Mouse (Mus musculus) liver, embryonic 14.5 days (tissue): ENCODE results near the gene Disp1. TPM values are rescaled to one million over a fixed set of nuclear protein-coding genes. Genes with fewer than 3 reads are reported as not detected.

ENCODE experiments used
- ATAC-seq: fragments of 200-750 bp; cut with Nextera tagmentation; 2 replicates; pipeline ENCODE4 v1.8.0; 2017; ENCODE audit warnings: moderate number of reproducible peaks, mild to moderate bottlenecking, moderate library complexity; ENCODE audit not compliant: insufficient read depth
- DNase-seq, 3 experiments: peaks; one replicate each; pipeline ENCODE4 v3.0.0-alpha.2; 2012 to 2013; ENCODE audit warnings: low read depth in 3 of 3, low spot score in 3 of 3
- H3K27ac ChIP-seq: fragments of 300-500 bp; sonication (generic); 2 replicates; pipeline ENCODE4 v1.5.1; 2014; ENCODE audit warnings: moderate library complexity, mild to moderate bottlenecking, control low read depth, inconsistent platforms
- H3K27me3 ChIP-seq: fragments of 300-500 bp; sonication (generic); 2 replicates; pipeline ENCODE4 v1.6.1; 2014; ENCODE audit warnings: mild to moderate bottlenecking, low read length, moderate library complexity; ENCODE audit not compliant: control insufficient read depth, insufficient read depth
- H3K36me3 ChIP-seq: fragments of 300-500 bp; sonication (generic); replicated peaks from 2 replicates; pipeline ENCODE4 v1.6.1; 2014; ENCODE audit warnings: low read depth; ENCODE audit not compliant: control insufficient read depth, insufficient read depth
- H3K4me1 ChIP-seq, 2 experiments: fragments of 200-500 bp in 1 of 2; fragments of 300-500 bp in 1 of 2; sonication (generic) in 1 of 2; replicated peaks; 2 replicates each; pipeline ENCODE4 v1.6.1; 2012 to 2014; ENCODE audit warnings: antibody characterized with exemption in 1 of 2, inconsistent platforms in 1 of 2, low read length in 1 of 2; ENCODE audit not compliant: control insufficient read depth in 2 of 2, insufficient read depth in 2 of 2
- H3K4me2 ChIP-seq: fragments of 300-500 bp; sonication (generic); 2 replicates; pipeline ENCODE4 v1.6.1; 2014; ENCODE audit warnings: low read depth, mild to moderate bottlenecking, control low read depth, moderate library complexity
- H3K4me3 ChIP-seq, 2 experiments: fragments of 200-500 bp in 1 of 2; fragments of 300-500 bp in 1 of 2; sonication (generic) in 1 of 2; 2 replicates each; pipeline ENCODE4 v1.5.1; 2012 to 2014; ENCODE audit warnings: low read depth in 2 of 2, low read length in 2 of 2, mild to moderate bottlenecking in 2 of 2, control low read depth in 1 of 2, inconsistent platforms in 1 of 2, moderate library complexity in 1 of 2; ENCODE audit not compliant: insufficient read depth in 1 of 2
- H3K9ac ChIP-seq: fragments of 300-500 bp; sonication (generic); replicated peaks from 2 replicates; pipeline ENCODE4 v1.6.1; 2014; ENCODE audit warnings: mild to moderate bottlenecking, control low read depth, moderate library complexity
- H3K9me3 ChIP-seq: fragments of 300-500 bp; sonication (generic); 2 replicates; pipeline ENCODE4 v1.6.1; 2016; ENCODE audit warnings: low read length, mixed read lengths; ENCODE audit not compliant: control insufficient read depth
- CTCF ChIP-seq: IDR thresholded peaks from 2 replicates; pipeline ENCODE4 v1.5.1; 2016; ENCODE audit warnings: antibody characterized with exemption, low read depth, control low read depth
- EP300 ChIP-seq: IDR thresholded peaks from 2 replicates; pipeline ENCODE4 v1.6.1; 2016; ENCODE audit warnings: antibody characterized with exemption, low read depth
- WGBS: fragments of 180-500 bp; shearing (Covaris S2); extraction: QIAGEN DNeasy Blood & Tissue Kit; methylation state at CpG from one replicate; pipeline ENCODE4 v1.1.7; 2014; ENCODE audit not compliant: insufficient replicate concordance; 5-methylcytosine and 5-hydroxymethylcytosine counted together
- polyA plus RNA-seq, 2 experiments: library from polyadenylated mRNA; depleted of rRNA in 1 of 2; stranded (reverse) in 1 of 2; unstranded in 1 of 2; fragments of >200 nt; fragmentation: Nextera tagmentation in 1 of 2; extraction: Ambion mirVana in 1 of 2; gene quantifications; 2 replicates each; pipeline versions ENCODE4 v1.2.1 to v1.2.3; 2012 to 2014

Gene Disp1
- polyA plus RNA-seq, 2 experiments, result 2.0 to 2.4 TPM

DNA sequence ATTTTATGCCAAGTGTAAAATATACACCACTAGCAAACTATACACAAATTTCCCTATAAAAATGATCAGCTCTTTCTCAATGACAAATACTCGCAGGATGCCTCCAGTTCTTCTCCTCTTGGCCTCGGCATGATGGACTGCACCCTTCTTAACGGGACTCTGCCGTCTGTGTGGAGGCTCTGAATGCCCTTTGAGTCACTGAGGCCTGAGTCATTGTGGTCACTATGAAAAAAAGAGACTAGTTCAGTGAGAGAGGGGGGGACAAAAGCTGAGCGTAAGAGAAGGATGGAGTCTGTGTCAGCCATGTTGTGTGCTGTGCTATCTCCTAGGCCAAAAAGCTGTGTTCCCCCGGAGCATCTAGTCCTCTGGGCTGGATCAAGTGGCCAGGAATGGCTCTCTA lies 2.3 kb downstream of the Disp1 start:
- no peak overlapping the region for H3K4me2 ChIP-seq
- DNase-seq, result no peak
- 60% methylated on average over 6 of the region's 6 CpGs for WGBS
- H3K4me3 ChIP-seq, result no peak overlapping the region
- ATAC-seq, result no peak
- no peak overlapping the region for H3K9ac ChIP-seq
- no peaks in the 10 kb centered on the region for H3K36me3 ChIP-seq
- TF ChIP-seq CTCF (no peak), EP300 (no peak)
- no peaks in the 10 kb centered on the region for H3K9me3 ChIP-seq
- no peak overlapping the region for H3K27ac ChIP-seq
- peaks cover under 1 to 9% of the 10 kb centered on the region in 2 experiments for H3K4me1 ChIP-seq
- H3K27me3 ChIP-seq, result no peaks in the 10 kb centered on the region

GRCm38 (mm10) chr1:183216691-183217090 lies 4.6 kb downstream of the Disp1 start:
- TF ChIP-seq EP300 (no peak), CTCF (no peak)
- WGBS, result 77% methylated on average over 4 of the region's 4 CpGs
- H3K36me3 ChIP-seq, result no peaks in the 10 kb centered on the region

DNA sequence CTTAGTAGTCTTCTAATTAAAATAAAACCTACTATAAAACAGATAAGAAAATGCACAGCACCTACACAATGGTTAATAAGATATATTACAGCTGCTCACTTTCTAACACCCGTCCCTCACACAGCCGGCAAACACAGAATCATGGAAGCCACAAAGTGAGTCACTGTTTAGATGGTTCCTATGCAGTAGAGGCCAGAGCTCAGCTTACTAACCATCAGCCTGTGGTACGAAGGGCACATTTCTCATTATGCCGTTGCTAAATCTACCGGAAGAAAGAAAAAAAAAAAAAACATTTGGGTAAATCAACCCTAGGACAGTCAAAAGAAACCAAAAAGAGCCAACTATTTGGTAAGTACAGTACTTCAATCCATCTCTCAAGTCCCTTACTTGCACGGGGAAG lies 5.6 kb downstream of the Disp1 start:
- Histone ChIP-seq H3K36me3 (no peaks in the 10 kb centered on the region), H3K9ac (no peak overlapping the region), H3K4me1 (peaks cover 10 to 15% of the 10 kb centered on the region in 2 experiments), H3K4me2 (no peak overlapping the region), H3K4me3 (no peak overlapping the region), H3K27ac (no peak overlapping the region), H3K9me3 (no peaks in the 10 kb centered on the region), H3K27me3 (no peaks in the 10 kb centered on the region)
- DNase-seq (no peak), ATAC-seq (no peak)
- TF ChIP-seq CTCF (no peak), EP300 (no peak)
- 80% methylated on average over 6 of the region's 6 CpGs for WGBS

More at GRCm38 (mm10) chr1:183216691-183217090, 4.6 kb downstream of the Disp1 start:
- ATAC-seq (no peak), DNase-seq (no peak)
- Histone ChIP-seq H3K4me2 (no peak overlapping the region), H3K9ac (no peak overlapping the region), H3K4me3 (no peak overlapping the region), H3K27ac (no peak overlapping the region), H3K27me3 (no peaks in the 10 kb centered on the region), H3K4me1 (peaks cover 10 to 18% of the 10 kb centered on the region in 2 experiments), H3K9me3 (no peaks in the 10 kb centered on the region)

DNA sequence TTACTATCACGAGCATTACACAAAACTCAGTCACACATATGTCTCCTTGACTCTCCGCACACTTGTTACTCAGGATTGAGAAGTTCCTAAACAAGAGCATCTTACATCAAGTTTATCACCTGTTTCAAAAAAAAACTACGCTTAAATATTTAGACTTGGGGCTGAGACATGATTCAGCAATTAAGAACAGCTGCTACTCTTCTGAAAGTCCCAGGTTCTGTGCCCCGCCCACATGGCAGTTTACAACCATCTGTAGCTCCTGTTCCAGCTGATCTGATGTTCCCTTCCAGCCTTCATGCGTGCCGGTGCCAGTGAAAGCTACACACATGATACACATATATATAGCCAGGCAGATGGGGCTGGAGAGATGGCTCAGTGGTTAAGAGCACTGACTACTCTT lies 7.5 kb downstream of the Disp1 start:
- Histone ChIP-seq H3K9ac (no peak overlapping the region), H3K4me2 (no peak overlapping the region), H3K4me3 (no peak overlapping the region), H3K27me3 (no peaks in the 10 kb centered on the region), H3K36me3 (no peaks in the 10 kb centered on the region), H3K27ac (no peak overlapping the region; the same call in 1 of the 2 replicates), H3K4me1 (peaks cover 10% of the 10 kb centered on the region in 2 experiments), H3K9me3 (no peaks in the 10 kb centered on the region)
- ATAC-seq, result peak; percentile 74
- peak; percentile 38 to 66 (median 53) for DNase-seq
- WGBS, result 58% methylated on average over 6 of the region's 6 CpGs
- TF ChIP-seq CTCF, result no peak
- no peak for TF ChIP-seq EP300

- ATAC-seq (peak; percentile 61), DNase-seq (peak; percentile 27 to 39 (median 29))
- no peak overlapping the region for H3K27ac ChIP-seq
- H3K9ac ChIP-seq, result no peak overlapping the region; the same call in 1 of the 2 replicates
- no peak for TF ChIP-seq CTCF
- no peak for TF ChIP-seq EP300
- no peak overlapping the region for H3K4me2 ChIP-seq
- no peaks in the 10 kb centered on the region for H3K27me3 ChIP-seq
- no peaks in the 10 kb centered on the region for H3K36me3 ChIP-seq
- H3K4me3 ChIP-seq, result no peak overlapping the region
- WGBS, result 34% methylated on average over 6 of the region's 6 CpGs
- no peaks in the 10 kb centered on the region for H3K9me3 ChIP-seq
- H3K4me1 ChIP-seq, result peaks cover 10% of the 10 kb centered on the region in 2 experiments
Observed at GRCm38 (mm10) chr1:183212757-183213211, 8.5 kb downstream of the Disp1 start.
